In genomic region chr2:135914343-135915261, GRCm38 (mm10) we compare ENCODE assay signal across 12 mouse cellular contexts.
DNase-seq lines count a peak whose midpoint lies in the region; ATAC-seq lines count a peak whose summit lies in the region.
"Had no signal": no experiment of that assay in that cellular context is flagged by ENCODE, and none has a peak within 500 bp of the region (broad histone marks: within the 10 kb centered on the region; RNA-seq: fewer than 3 reads in every experiment).

No protein-coding gene starts in this region.

- DNase-seq in embryonic facial prominence, embryonic 14.5 days (ENCODE audit: low spot score): peak; percentile 43
- DNase-seq in embryonic facial prominence, embryonic 10.5 days (ENCODE audit: low spot score): no peak
- DNase-seq in layer of hippocampus, adult 9-11 months: peak; percentile 14
- DNase-seq in layer of hippocampus, adult 9-10 months (ENCODE audit: low spot score): no peak
- peak; percentile 52 for DNase-seq in 3T3-L1 (ENCODE audit: low read depth, low spot score)
- no peak for DNase-seq in kidney, postnatal 4 days
- DNase-seq: kidney, postnatal 36 days; liver, embryonic 13.5 days; thymus, postnatal 14 days had no signal

- no peak for ATAC-seq in embryonic facial prominence, embryonic 14.5 days (ENCODE audit: low read depth)
- peak; percentile 45; the same call in 1 of the 2 replicates for ATAC-seq in intestine, embryonic 15.5 days
- ATAC-seq in granulocyte monocyte progenitor cell, adult 5-6 weeks (replicated peaks; ENCODE audit: poor library complexity, severe bottlenecking): no peak

- no peak overlapping the region for H3K4me3 ChIP-seq in embryonic facial prominence, embryonic 14.5 days (ENCODE audit: low read depth, low read length)
- H3K4me3 ChIP-seq in embryonic facial prominence, embryonic 10.5 days: no peak overlapping the region
- no peak overlapping the region for H3K4me3 ChIP-seq in intestine, embryonic 15.5 days (replicated peaks)
- H3K4me3 ChIP-seq: hindbrain, embryonic 12.5 days; liver, embryonic 13.5 days had no signal

- no peaks in the 10 kb centered on the region for H3K27me3 ChIP-seq in embryonic facial prominence, embryonic 14.5 days (replicated peaks; ENCODE audit: control insufficient read depth, insufficient read depth, low read length)
- H3K27me3 ChIP-seq in embryonic facial prominence, embryonic 10.5 days (replicated peaks; ENCODE audit: low read depth, poor library complexity, severe bottlenecking): no peaks in the 10 kb centered on the region
- H3K27me3 ChIP-seq in intestine, embryonic 15.5 days (replicated peaks): no peaks in the 10 kb centered on the region
- H3K27me3 ChIP-seq: hindbrain, embryonic 12.5 days; liver, embryonic 13.5 days had no signal

- 70% methylated on average over 8 of the region's 8 CpGs for WGBS in embryonic facial prominence, embryonic 14.5 days
- 80% methylated on average over 8 of the region's 8 CpGs for WGBS in embryonic facial prominence, embryonic 10.5 days
- WGBS in intestine, embryonic 15.5 days: 56% methylated on average over 8 of the region's 8 CpGs

- no peaks in the 10 kb centered on the region for H3K36me3 ChIP-seq in embryonic facial prominence, embryonic 14.5 days (ENCODE audit: control insufficient read depth, insufficient read depth, low read length)
- H3K36me3 ChIP-seq in embryonic facial prominence, embryonic 10.5 days (replicated peaks): no peaks in the 10 kb centered on the region
- H3K36me3 ChIP-seq in intestine, embryonic 15.5 days: no peaks in the 10 kb centered on the region
- H3K36me3 ChIP-seq: hindbrain, embryonic 12.5 days; liver, embryonic 13.5 days had no signal

- peaks cover 6% of the 10 kb centered on the region; the same call in 1 of the 2 replicates for H3K4me1 ChIP-seq in embryonic facial prominence, embryonic 14.5 days (ENCODE audit: control insufficient read depth, insufficient read depth, low read length)
- 0 out of 2 replicates have a peak, but pooled peaks cover 7% of the 10 kb centered on the region for H3K4me1 ChIP-seq in embryonic facial prominence, embryonic 10.5 days
- 0 out of 2 replicates have a peak, but pooled peaks cover 3% of the 10 kb centered on the region for H3K4me1 ChIP-seq in intestine, embryonic 15.5 days (replicated peaks)
- H3K4me1 ChIP-seq: liver, embryonic 13.5 days had no signal

- no peak overlapping the region for H3K9ac ChIP-seq in embryonic facial prominence, embryonic 14.5 days (ENCODE audit: low read depth, low read length)
- no peak overlapping the region for H3K9ac ChIP-seq in intestine, embryonic 15.5 days
- H3K9ac ChIP-seq: hindbrain, embryonic 12.5 days; liver, embryonic 13.5 days had no signal

- no peak overlapping the region for H3K4me2 ChIP-seq in embryonic facial prominence, embryonic 14.5 days (ENCODE audit: low read depth, low read length)
- H3K4me2 ChIP-seq in intestine, embryonic 15.5 days (replicated peaks): no peak overlapping the region
- H3K4me2 ChIP-seq: hindbrain, embryonic 12.5 days; liver, embryonic 13.5 days had no signal

- H3K9me3 ChIP-seq in embryonic facial prominence, embryonic 14.5 days (ENCODE audit: control insufficient read depth, low read length): no peaks in the 10 kb centered on the region
- H3K9me3 ChIP-seq in embryonic facial prominence, embryonic 10.5 days: no peaks in the 10 kb centered on the region
- H3K9me3 ChIP-seq in intestine, embryonic 15.5 days: no peaks in the 10 kb centered on the region
- H3K9me3 ChIP-seq: hindbrain, embryonic 12.5 days; liver, embryonic 13.5 days had no signal

- no peak overlapping the region for H3K27ac ChIP-seq in embryonic facial prominence, embryonic 14.5 days (replicated peaks; ENCODE audit: low read depth, low read length)
- H3K27ac ChIP-seq in embryonic facial prominence, embryonic 10.5 days (replicated peaks): no peak overlapping the region
- peak overlapping the region; percentile 28; the same call in 1 of the 2 replicates for H3K27ac ChIP-seq in intestine, embryonic 15.5 days
- H3K27ac ChIP-seq: hindbrain, embryonic 12.5 days; liver, embryonic 13.5 days had no signal

Comparison
In these comparisons a context has a peak if more than half of its experiments do, and no peak if none do; other contexts are left out.
1. DNase-seq: peak in embryonic facial prominence, embryonic 14.5 days (single experiment), layer of hippocampus, adult 9-11 months (single experiment) and 3T3-L1 (single experiment); none in embryonic facial prominence, embryonic 10.5 days (single experiment), layer of hippocampus, adult 9-10 months (single experiment) and kidney, postnatal 4 days (0 of 2).